Mouse (Mus musculus) spleen, adult 2 months (tissue): ENCODE data around the gene Sall1.

Experiments used
- CTCF ChIP-seq: fragments of 200-500 bp; IDR thresholded peaks from 2 replicates; pipeline ENCODE4 v1.5.1; 2011; ENCODE audit warnings: mild to moderate bottlenecking, inconsistent platforms; ENCODE audit not compliant: insufficient read depth, insufficient read length, insufficient replicate concordance; ENCODE audit errors: extremely low read depth
- POLR2A ChIP-seq: fragments of 200-500 bp; IDR thresholded peaks from 2 replicates; pipeline ENCODE4 v1.6.1; 2011; ENCODE audit warnings: low read depth, low read length, inconsistent platforms

GRCm38 (mm10) chr8:89043371-89043841 is 556 bp downstream of the Sall1 start:
- TF ChIP-seq POLR2A: no peak
- no peak for TF ChIP-seq CTCF
